Mouse (Mus musculus): ENCODE results near the gene Apbb1ip.

GRCm38 (mm10) chr2:22851900-22852299 is 78.0 kb downstream of the Apbb1ip start:
- TF ChIP-seq CTCF (IDR thresholded peaks at IDR 0.05; ENCODE audit: borderline replicate concordance, extremely low read depth, insufficient read depth, insufficient read length) (no peak), POLR2A (IDR thresholded peaks at IDR 0.05; ENCODE audit: borderline replicate concordance, extremely low read depth, insufficient read depth, insufficient read length, poor library complexity, severe bottlenecking) (no peak)

Measured in brain, embryonic 14.5 days (tissue).